ENCODE assay signal across 32 mouse cellular contexts in the genomic region with DNA sequence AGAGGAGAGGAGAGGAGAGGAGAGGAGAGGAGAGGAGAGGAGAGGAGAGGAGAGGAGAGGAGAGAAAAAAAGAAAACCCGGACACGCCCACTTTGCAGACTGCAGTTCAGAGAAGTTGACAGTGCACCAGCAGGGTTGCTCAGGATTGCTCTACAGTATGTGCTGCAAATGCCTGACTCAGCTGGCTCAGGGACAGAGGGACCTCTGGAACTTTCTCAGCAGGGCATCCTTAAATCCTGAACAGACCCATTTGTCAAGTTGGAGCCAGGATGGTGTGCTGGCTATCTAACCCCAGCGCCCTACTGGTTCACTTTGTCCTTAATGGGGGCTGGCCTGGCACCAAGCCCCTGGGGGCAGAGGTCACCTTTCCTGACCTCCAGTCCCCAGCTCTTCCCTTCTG. TPM values are rescaled to one million over a fixed set of nuclear protein-coding genes. Genes with fewer than 3 reads are reported as not detected.
A peak's percentile ranks its signal among the peaks of the same experiment; 100 is the strongest.
DNase-seq lines count a peak whose midpoint lies in the region; ATAC-seq and TF ChIP-seq lines count a peak whose summit lies in the region.
"Had no signal": no experiment of that assay in that cellular context is flagged by ENCODE, and none has a peak within 500 bp of the region (broad histone marks: within the 10 kb centered on the region; RNA-seq: fewer than 3 reads in every experiment).

No protein-coding gene starts in this region.

- H3K4me2 ChIP-seq in midbrain, embryonic 11.5 days: no peak overlapping the region
- no peak overlapping the region for H3K4me2 ChIP-seq in midbrain, postnatal 0 days (ENCODE audit: low read depth, low read length, poor library complexity, severe bottlenecking)
- H3K4me2 ChIP-seq: embryonic facial prominence, embryonic 13.5 days; heart, embryonic 12.5 days; limb, embryonic 13.5 days; liver, embryonic 12.5 days; midbrain, embryonic 13.5 days; neural tube, embryonic 15.5 days had no signal

- peak; percentile 75 for DNase-seq in adrenal gland, adult 2 months
- no peak for DNase-seq in adrenal gland, postnatal 25 days
- peak; percentile 68 for DNase-seq in midbrain, embryonic 11.5 days (ENCODE audit: low spot score, missing footprints)
- DNase-seq in midbrain, postnatal 0 days (ENCODE audit: low spot score): no peak
- DNase-seq in embryonic facial prominence, embryonic 10.5 days (ENCODE audit: low spot score): no peak
- no peak for DNase-seq in cerebellum, adult 11-12 months
- DNase-seq in Muller cell, postnatal 12 days (ENCODE audit: inconsistent ontology term): no peak
- DNase-seq: B cell, adult 2 months; cerebellum, adult 11 months; cerebellum, postnatal 10 days; gastrocnemius, postnatal 14 days; heart, adult 18-20 months; heart, postnatal 10 days; kidney, adult 9 months; kidney, postnatal 14 days; lung, adult 18-20 months; lung, postnatal 10 days; right cerebral cortex, adult 18-20 months; right cerebral cortex, postnatal 4 days; thymus, adult 18-20 months; thymus, postnatal 36 days had no signal

- no peaks in the 10 kb centered on the region for H3K9me3 ChIP-seq in midbrain, embryonic 11.5 days (ENCODE audit: control insufficient read depth, low read length)
- no peaks in the 10 kb centered on the region for H3K9me3 ChIP-seq in midbrain, postnatal 0 days (ENCODE audit: low read length)
- H3K9me3 ChIP-seq in embryonic facial prominence, embryonic 10.5 days: no peaks in the 10 kb centered on the region
- H3K9me3 ChIP-seq: embryonic facial prominence, embryonic 13.5 days; heart, embryonic 12.5 days; hindbrain, embryonic 10.5 days; limb, embryonic 13.5 days; liver, embryonic 12.5 days; midbrain, embryonic 13.5 days; neural tube, embryonic 15.5 days had no signal

- no peak overlapping the region for H3K4me3 ChIP-seq in midbrain, embryonic 11.5 days (ENCODE audit: low read depth, low read length)
- no peak overlapping the region for H3K4me3 ChIP-seq in midbrain, postnatal 0 days (ENCODE audit: low read depth, low read length)
- H3K4me3 ChIP-seq in embryonic facial prominence, embryonic 10.5 days: no peak overlapping the region
- H3K4me3 ChIP-seq: embryonic facial prominence, embryonic 13.5 days; heart, embryonic 12.5 days; hindbrain, embryonic 10.5 days; limb, embryonic 13.5 days; liver, embryonic 12.5 days; midbrain, embryonic 13.5 days; neural tube, embryonic 15.5 days had no signal

- 34% methylated on average over 3 of the region's 3 CpGs for WGBS in midbrain, embryonic 11.5 days
- 47% methylated on average over 3 of the region's 3 CpGs for WGBS in midbrain, postnatal 0 days
- WGBS in embryonic facial prominence, embryonic 10.5 days: 29% methylated on average over 3 of the region's 3 CpGs

- TF ChIP-seq CTCF in midbrain, postnatal 0 days (IDR thresholded peaks at IDR 0.05): no peak

- no peak overlapping the region for H3K9ac ChIP-seq in midbrain, embryonic 11.5 days (ENCODE audit: low read length)
- H3K9ac ChIP-seq in midbrain, postnatal 0 days (replicated peaks; ENCODE audit: low read length, poor library complexity, severe bottlenecking): no peak overlapping the region
- H3K9ac ChIP-seq: embryonic facial prominence, embryonic 13.5 days; heart, embryonic 12.5 days; limb, embryonic 13.5 days; liver, embryonic 12.5 days; midbrain, embryonic 13.5 days; neural tube, embryonic 15.5 days had no signal

- H3K27me3 ChIP-seq in midbrain, embryonic 11.5 days (ENCODE audit: control insufficient read depth, insufficient read depth, low read length): no peaks in the 10 kb centered on the region
- no peaks in the 10 kb centered on the region for H3K27me3 ChIP-seq in midbrain, postnatal 0 days (ENCODE audit: insufficient read depth, low read length)
- no peaks in the 10 kb centered on the region for H3K27me3 ChIP-seq in embryonic facial prominence, embryonic 10.5 days (replicated peaks; ENCODE audit: low read depth, poor library complexity, severe bottlenecking)
- H3K27me3 ChIP-seq: CH12.LX; embryonic facial prominence, embryonic 13.5 days; heart, embryonic 12.5 days; limb, embryonic 13.5 days; midbrain, embryonic 13.5 days; neural tube, embryonic 15.5 days had no signal

- H3K36me3 ChIP-seq in midbrain, embryonic 11.5 days (ENCODE audit: control insufficient read depth, insufficient read depth, low read length): no peaks in the 10 kb centered on the region
- no peaks in the 10 kb centered on the region for H3K36me3 ChIP-seq in midbrain, postnatal 0 days (ENCODE audit: insufficient read depth, low read length)
- no peaks in the 10 kb centered on the region for H3K36me3 ChIP-seq in embryonic facial prominence, embryonic 10.5 days (replicated peaks)
- H3K36me3 ChIP-seq: embryonic facial prominence, embryonic 13.5 days; heart, embryonic 12.5 days; hindbrain, embryonic 10.5 days; limb, embryonic 13.5 days; liver, embryonic 12.5 days; midbrain, embryonic 13.5 days; neural tube, embryonic 15.5 days had no signal

- no peak for ATAC-seq in midbrain, embryonic 11.5 days (ENCODE audit: low FRiP score)
- ATAC-seq in midbrain, postnatal 0 days (ENCODE audit: low FRiP score): no peak
- ATAC-seq: forebrain, embryonic 16.5 days; hindbrain, embryonic 16.5 days; intestine, embryonic 16.5 days; liver, embryonic 12.5 days; midbrain, embryonic 13.5 days had no signal

- H3K27ac ChIP-seq in midbrain, embryonic 11.5 days (ENCODE audit: low read depth, low read length): no peak overlapping the region
- H3K27ac ChIP-seq in midbrain, postnatal 0 days (ENCODE audit: low read depth, low read length): no peak overlapping the region
- peak overlapping the region; percentile 54; the same call in 1 of the 2 replicates for H3K27ac ChIP-seq in embryonic facial prominence, embryonic 10.5 days (replicated peaks)
- H3K27ac ChIP-seq: embryonic facial prominence, embryonic 13.5 days; hindbrain, embryonic 10.5 days; limb, embryonic 13.5 days; liver, embryonic 12.5 days; midbrain, embryonic 13.5 days; neural tube, embryonic 15.5 days had no signal

- peaks cover 11% of the 10 kb centered on the region; the same call in 1 of the 2 replicates for H3K4me1 ChIP-seq in midbrain, embryonic 11.5 days (ENCODE audit: control insufficient read depth, insufficient read depth, low read length)
- peaks cover 3% of the 10 kb centered on the region; the same call in 1 of the 2 replicates for H3K4me1 ChIP-seq in midbrain, postnatal 0 days (ENCODE audit: insufficient read depth, low read length)
- H3K4me1 ChIP-seq in embryonic facial prominence, embryonic 10.5 days: peaks cover 26% of the 10 kb centered on the region

RNA-seq across cellular contexts. Expression of a gene that starts 17.6 kb away (rescaled TPM):
- total RNA-seq in adrenal gland, adult 2 months (2021): 10 to 100 TPM; 53.1 to 56.1 TPM
- 151 and 157 TPM in 2 replicates for polyA plus RNA-seq in adrenal gland, adult 2 months (2012; rRNA removed)
- 35.7 and 57.7 TPM in 2 replicates for total RNA-seq in adrenal gland, postnatal 25 days (2021)
- 4.1 and 4.5 TPM in 2 replicates for polyA plus RNA-seq in midbrain, embryonic 11.5 days (2014; fragmentation: Nextera tagmentation; extraction: Ambion mirVana)
- total RNA-seq in midbrain, postnatal 0 days (2014; rRNA removed): 56.6 and 57.5 TPM in 2 replicates
- 43.4 and 43.6 TPM in 2 replicates for polyA plus RNA-seq in midbrain, postnatal 0 days (2015; fragmentation: Nextera tagmentation; extraction: Ambion mirVana)
- polyA plus RNA-seq in embryonic facial prominence, embryonic 10.5 days (2016; fragmentation: Nextera tagmentation; extraction: Ambion mirVana): 35.9 and 42.0 TPM in 2 replicates

RNA-seq across cellular contexts. Expression of a gene that starts 54.7 kb away (rescaled TPM):
- 10 to 100 TPM; 56.0 to 63.9 TPM for total RNA-seq in adrenal gland, adult 2 months (2021)
- 48.8 and 67.3 TPM in 2 replicates for polyA plus RNA-seq in adrenal gland, adult 2 months (2012; rRNA removed)
- total RNA-seq in adrenal gland, postnatal 25 days (2021): 65.1 and 69.2 TPM in 2 replicates
- 21.0 and 22.4 TPM in 2 replicates for polyA plus RNA-seq in midbrain, embryonic 11.5 days (2014; fragmentation: Nextera tagmentation; extraction: Ambion mirVana)
- total RNA-seq in midbrain, postnatal 0 days (2014; rRNA removed): 47.9 and 51.6 TPM in 2 replicates
- polyA plus RNA-seq in midbrain, postnatal 0 days (2015; fragmentation: Nextera tagmentation; extraction: Ambion mirVana): 25.7 and 26.3 TPM in 2 replicates
- 27.0 TPM in 2 replicates for polyA plus RNA-seq in embryonic facial prominence, embryonic 10.5 days (2016; fragmentation: Nextera tagmentation; extraction: Ambion mirVana)

Comparison
In these comparisons a context has a peak if more than half of its experiments do, and no peak if none do; other contexts are left out.
1. DNase-seq: peak in adrenal gland, adult 2 months (single experiment) and midbrain, embryonic 11.5 days (single experiment); none in adrenal gland, postnatal 25 days (single experiment), midbrain, postnatal 0 days (single experiment), embryonic facial prominence, embryonic 10.5 days (single experiment), cerebellum, adult 11-12 months (single experiment) and Muller cell, postnatal 12 days (single experiment).